Mouse (Mus musculus) CH12.LX (cell line): ENCODE measurements at regions not wholly inside any gene's neighbourhood (a gene's known extent, or its start where the extent isn't known, plus 50 kb on each side); places are given as distances from the start of the nearest gene placed in this dataset.

Experiments used
- DNase-seq: peaks from one replicate; pipeline ENCODE4 v3.0.0-alpha.2; 2013; ENCODE audit errors: extremely low read depth
- H3K27ac ChIP-seq: 2 replicates; pipeline ENCODE4 v1.5.1; 2012; ENCODE audit warnings: low read depth, mild to moderate bottlenecking, control low read depth, moderate library complexity; ENCODE audit not compliant: insufficient read depth
- H3K27me3 ChIP-seq: replicated peaks from 2 replicates; pipeline ENCODE3; 2012; ENCODE audit warnings: inconsistent platforms
- H3K36me3 ChIP-seq, 2 experiments: replicated peaks in 1 of 2; 2 replicates each; pipeline versions ENCODE3 to v1.6.1; 2012; ENCODE audit warnings: inconsistent platforms in 1 of 2, low read length in 1 of 2, mild to moderate bottlenecking in 1 of 2, mixed read lengths in 1 of 2, moderate library complexity in 1 of 2; ENCODE audit not compliant: control insufficient read depth in 1 of 2, insufficient read depth in 1 of 2
- H3K4me1 ChIP-seq, 2 experiments: 2 replicates each; pipeline ENCODE4 v1.6.1; 2012; ENCODE audit warnings: inconsistent platforms in 1 of 2, moderate library complexity in 1 of 2; ENCODE audit not compliant: insufficient read depth in 2 of 2, control insufficient read depth in 1 of 2
- H3K4me2 ChIP-seq: 2 replicates; pipeline ENCODE4 v1.6.1; 2012; ENCODE audit warnings: low read depth, mild to moderate bottlenecking, control low read depth; ENCODE audit not compliant: poor library complexity, insufficient read depth, severe bottlenecking
- H3K4me3 ChIP-seq, 3 experiments: fragments of 150-350 bp in 1 of 3; sonication (generic) in 1 of 3; replicated peaks in 1 of 3; 2 replicates each; pipeline versions ENCODE3 to v1.5.1; 2011 to 2012; ENCODE audit warnings: low read depth in 2 of 3, low read length in 2 of 3, mild to moderate bottlenecking in 2 of 3, moderate library complexity in 2 of 3, control low read depth in 1 of 3, improper control_type of control experiment in 1 of 3, inconsistent platforms in 1 of 3, mixed read lengths in 1 of 3; ENCODE audit not compliant: poor library complexity in 1 of 3
- H3K79me2 ChIP-seq: replicated peaks from 2 replicates; pipeline ENCODE4 v1.6.1; 2012; ENCODE audit warnings: mild to moderate bottlenecking, moderate library complexity; ENCODE audit not compliant: control insufficient read depth, poor library complexity, insufficient read depth, severe bottlenecking; ENCODE audit errors: extremely low read depth
- H3K9ac ChIP-seq: 2 replicates; pipeline ENCODE4 v1.6.1; 2012; ENCODE audit warnings: low read depth, mild to moderate bottlenecking, control low read depth, moderate library complexity; ENCODE audit not compliant: insufficient read depth
- H3K9me3 ChIP-seq: replicated peaks from 2 replicates; pipeline ENCODE3; 2012; ENCODE audit warnings: low read length, inconsistent platforms, mixed read lengths
- BHLHE40 ChIP-seq: IDR thresholded peaks from 2 replicates; pipeline ENCODE4 v1.6.1; 2011; ENCODE audit warnings: mild to moderate bottlenecking, low read depth, low read length, improper control_type of control experiment
- CHD2 ChIP-seq: IDR thresholded peaks from 2 replicates; pipeline ENCODE4 v1.6.1; 2011; ENCODE audit warnings: low read length, improper control_type of control experiment
- CTCF ChIP-seq, 2 experiments: IDR thresholded peaks in 1 of 2; conservative IDR thresholded peaks in 1 of 2; 2 replicates each; pipeline ENCODE4 v1.5.1; 2011 to 2012; ENCODE audit warnings: low read depth in 2 of 2, low read length in 2 of 2, improper control_type of control experiment in 1 of 2, inconsistent platforms in 1 of 2, mild to moderate bottlenecking in 1 of 2, moderate library complexity in 1 of 2
- EP300 ChIP-seq: IDR thresholded peaks from 2 replicates; pipeline ENCODE4 v1.6.1; 2011; ENCODE audit warnings: low read length, improper control_type of control experiment
- ETS1 ChIP-seq: conservative IDR thresholded peaks from 2 replicates; pipeline ENCODE4 v1.6.1; 2012; ENCODE audit warnings: low read depth, mild to moderate bottlenecking, inconsistent platforms, low read length, improper control_type of control experiment, moderate library complexity
- GABPA ChIP-seq: IDR thresholded peaks from 2 replicates; pipeline ENCODE4 v1.6.1; 2012; ENCODE audit warnings: low read depth, low read length, improper control_type of control experiment, inconsistent platforms; ENCODE audit not compliant: insufficient replicate concordance
- HCFC1 ChIP-seq: IDR thresholded peaks from 2 replicates; pipeline ENCODE4 v1.6.1; 2012; ENCODE audit warnings: low read depth, mild to moderate bottlenecking, inconsistent platforms, low read length, improper control_type of control experiment
- JUN ChIP-seq: IDR thresholded peaks from 2 replicates; pipeline ENCODE4 v1.6.1; 2011; ENCODE audit warnings: low read depth, mild to moderate bottlenecking, low read length, improper control_type of control experiment, moderate library complexity; ENCODE audit not compliant: insufficient read depth
- JUND ChIP-seq: conservative IDR thresholded peaks from 2 replicates; pipeline ENCODE4 v1.6.1; 2011; ENCODE audit warnings: low read depth, low read length, improper control_type of control experiment
- MAFK ChIP-seq: IDR thresholded peaks from 2 replicates; pipeline ENCODE4 v1.6.1; 2011; ENCODE audit warnings: low read length, improper control_type of control experiment; ENCODE audit not compliant: insufficient replicate concordance
- POLR2A ChIP-seq: IDR thresholded peaks from 2 replicates; pipeline ENCODE4 v1.6.1; 2011; ENCODE audit warnings: low read depth, mild to moderate bottlenecking, improper control_type of control experiment, low read length
- RCOR1 ChIP-seq: conservative IDR thresholded peaks from 2 replicates; pipeline ENCODE4 v1.6.1; 2012; ENCODE audit warnings: low read depth, mild to moderate bottlenecking, inconsistent platforms, low read length, improper control_type of control experiment
- SIN3A ChIP-seq: IDR thresholded peaks from 2 replicates; pipeline ENCODE4 v1.6.1; 2012; ENCODE audit warnings: low read length, improper control_type of control experiment, inconsistent platforms
- SMC3 ChIP-seq: IDR thresholded peaks from 2 replicates; pipeline ENCODE4 v1.6.1; 2011; ENCODE audit warnings: low read depth, low read length, improper control_type of control experiment
- UBTF ChIP-seq: IDR thresholded peaks from 2 replicates; pipeline ENCODE4 v1.6.1; 2012; ENCODE audit warnings: low read depth, mild to moderate bottlenecking, inconsistent platforms, low read length, improper control_type of control experiment, moderate library complexity
- USF1 ChIP-seq: IDR thresholded peaks from 2 replicates; pipeline ENCODE4 v1.6.1; 2014; ENCODE audit warnings: low read depth, mild to moderate bottlenecking, inconsistent platforms, low read length, improper control_type of control experiment
- ZKSCAN1 ChIP-seq: IDR thresholded peaks from 2 replicates; pipeline ENCODE4 v1.6.1; 2012; ENCODE audit warnings: low read depth, inconsistent platforms, low read length, improper control_type of control experiment, borderline replicate concordance
- ZNF384 ChIP-seq: IDR thresholded peaks from 2 replicates; pipeline ENCODE4 v1.6.1; 2012; ENCODE audit warnings: low read depth, low read length, improper control_type of control experiment, inconsistent platforms
- dilution Hi-C: fragments of 300-500 bp; cut with MboI; formaldehyde crosslinking; loops from 2 replicates; pipeline ENCODE4 v1.14.3; 2020; ENCODE audit warnings: low sequenced_read_pairs; ENCODE audit not compliant: extremely low pct_unique_long_range_greater_than_20kb, extremely low pct_ligation_motif_present
- in situ Hi-C: fragments of 300-500 bp; cut with MboI; formaldehyde crosslinking; loops from 3 replicates; pipeline ENCODE4 v1.14.3; 2019; ENCODE audit warnings: low sequenced_read_pairs, low pct_ligation_motif_present, low pct_unique_long_range_greater_than_20kb, mixed read lengths

DNA sequence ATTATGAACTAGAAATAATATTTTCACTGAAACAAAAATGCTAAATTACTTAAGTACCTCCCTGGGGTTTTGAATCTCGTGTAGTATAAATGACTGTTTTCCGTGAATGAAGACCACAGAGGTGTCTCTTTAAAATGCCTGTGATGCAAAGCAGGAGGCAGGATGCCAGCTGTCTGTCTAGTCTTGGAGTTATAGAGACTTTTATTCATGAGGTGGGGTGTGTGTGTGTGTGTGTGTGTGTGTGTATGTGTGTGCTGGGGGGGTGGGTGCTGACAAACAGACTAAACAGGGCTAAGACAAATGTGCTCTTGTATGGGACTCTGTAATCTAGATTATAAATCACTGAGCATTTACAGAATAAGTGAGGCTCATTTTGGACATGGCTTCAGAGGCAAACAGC, 140.5 kb upstream of the Slc25a13 start:
- Histone ChIP-seq H3K4me2 (no peak overlapping the region), H3K9me3 (no peaks in the 10 kb centered on the region), H3K27ac (no peak overlapping the region), H3K36me3 (no peaks in the 10 kb centered on the region), H3K4me3 (no peak overlapping the region), H3K4me1 (no peaks in the 10 kb centered on the region), H3K27me3 (no peaks in the 10 kb centered on the region), H3K79me2 (no peaks in the 10 kb centered on the region), H3K9ac (no peak overlapping the region)
- dilution Hi-C loops (no loop called here), in situ Hi-C loops (no loop called here)
- no peak for DNase-seq
- no peak for TF ChIP-seq ETS1
- no peak for TF ChIP-seq CHD2
- no peak for TF ChIP-seq JUND
- no peak for TF ChIP-seq RCOR1
- no peak for TF ChIP-seq POLR2A
- no peak for TF ChIP-seq JUN
- no peak for TF ChIP-seq ZNF384
- TF ChIP-seq SMC3 = no peak
- no peak for TF ChIP-seq MAFK
- no peak for TF ChIP-seq CTCF (conservative IDR thresholded peaks at IDR 0.05 in 1 of 2, IDR thresholded peaks at IDR 0.05 in 1 of 2; ENCODE audit: low read depth in 2 of 2, low read length in 2 of 2)
- no peak for TF ChIP-seq BHLHE40

DNA sequence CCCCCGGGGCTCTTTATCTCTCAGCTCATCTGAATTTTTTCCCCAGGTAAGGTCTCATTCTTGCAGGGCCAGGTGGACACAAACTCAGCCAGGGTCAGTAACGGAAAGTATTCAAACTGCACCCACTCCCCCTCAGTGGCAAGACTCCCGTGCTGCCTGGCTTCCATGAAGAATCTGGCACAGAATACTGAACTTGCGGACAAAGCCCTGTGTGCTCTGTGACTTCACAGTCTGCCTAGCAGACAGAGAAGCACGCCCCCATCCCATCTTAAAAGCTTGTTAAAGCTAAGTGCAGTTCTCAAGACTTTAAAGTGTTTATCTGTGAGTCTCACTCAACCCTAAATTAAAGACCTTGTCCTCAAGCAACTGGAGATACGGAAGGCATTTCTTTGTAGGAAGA, 140.0 kb upstream of the Slc25a13 start:
- no peak for DNase-seq
- H3K9me3 ChIP-seq = no peaks in the 10 kb centered on the region
- no peak overlapping the region for H3K4me2 ChIP-seq
- no peak overlapping the region for H3K9ac ChIP-seq
- no peaks in the 10 kb centered on the region for H3K79me2 ChIP-seq
- TF ChIP-seq JUN = no peak
- no peak for TF ChIP-seq ZKSCAN1
- TF ChIP-seq ZNF384 = no peak
- TF ChIP-seq USF1 = no peak
- no peak for TF ChIP-seq GABPA
- no peak for TF ChIP-seq BHLHE40
- no peak for TF ChIP-seq UBTF
- TF ChIP-seq EP300 = no peak
- no peak for TF ChIP-seq HCFC1
- no peak for TF ChIP-seq SIN3A
- no peak for TF ChIP-seq ETS1
- TF ChIP-seq SMC3 = no peak
- TF ChIP-seq, all 38 proteins: peak for 0
- H3K27ac ChIP-seq = no peak overlapping the region
- no peaks in the 10 kb centered on the region for H3K4me1 ChIP-seq
- no peak overlapping the region for H3K4me3 ChIP-seq
- no peaks in the 10 kb centered on the region for H3K36me3 ChIP-seq
- in situ Hi-C loops (no loop called here), dilution Hi-C loops (no loop called here)
- H3K27me3 ChIP-seq = no peaks in the 10 kb centered on the region
